Mouse (Mus musculus): ENCODE measurements around the gene Prr7. TPM values are rescaled to one million over a fixed set of nuclear protein-coding genes. Genes with fewer than 3 reads are reported as not detected.

Gene Prr7
- total and polyA plus RNA-seq, 3 experiments = 2.7 to 8.7 TPM; not detected in 1

DNA sequence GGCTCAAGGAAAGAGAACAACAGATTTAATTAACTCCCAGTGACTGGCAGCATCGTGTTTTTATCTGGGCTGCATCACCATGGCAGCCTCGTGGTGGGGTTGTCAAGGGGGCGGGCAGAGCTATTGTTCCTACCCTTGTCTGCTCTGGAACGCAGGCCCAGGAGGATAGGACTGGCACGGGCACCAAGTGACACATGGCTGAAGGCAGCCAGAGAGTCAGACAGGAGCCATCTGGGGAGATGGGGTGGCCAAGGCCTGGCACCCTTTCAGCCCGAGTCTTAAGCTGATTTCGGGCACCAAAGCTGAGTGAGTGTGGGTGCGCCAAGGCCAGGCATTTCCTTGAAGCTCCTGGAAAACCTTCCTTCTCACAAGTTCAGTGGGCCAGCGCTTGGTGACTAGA lies 6.3 kb downstream of the Prr7 start:
- no peaks in the 10 kb centered on the region for H3K36me3 ChIP-seq (ENCODE audit: control insufficient read depth in 1 of 2, insufficient read depth in 2 of 2, low read length in 2 of 2)
- no peaks in the 10 kb centered on the region; the same call in 1 of the 2 replicates for H3K79me2 ChIP-seq (ENCODE audit: control insufficient read depth, insufficient read depth, low read length, poor library complexity)
- H3K27ac ChIP-seq (ENCODE audit: control insufficient read depth, low read depth, low read length) = no peak overlapping the region
- peaks cover 0 to 4% of the 10 kb centered on the region in 2 experiments; a peak in 2 of 4 replicates for H3K4me1 ChIP-seq (ENCODE audit: control insufficient read depth in 1 of 2, insufficient read depth in 2 of 2, low read length in 2 of 2)
- TF ChIP-seq POLR2A (IDR thresholded peaks at IDR 0.05; ENCODE audit: control insufficient read depth in 1 of 2, insufficient read depth in 1 of 2, low read depth in 1 of 2, low read length in 2 of 2, poor library complexity in 1 of 2) (0 out of 4 replicates have a peak, but pooled peaks of 1 of the 2 experiments have one; percentile 8), ETS1 (IDR thresholded peaks at IDR 0.05; ENCODE audit: low read depth, low read length) (no peak), POLR2AphosphoS2 (IDR thresholded peaks at IDR 0.05; ENCODE audit: low read length) (0 out of 2 replicates have a peak, but pooled peaks have one; percentile 6), TAL1 (IDR thresholded peaks at IDR 0.05; ENCODE audit: low read length) (no peak)
- H3K4me3 ChIP-seq (ENCODE audit: control insufficient read depth in 1 of 2, insufficient read depth in 1 of 2, low read depth in 2 of 2, low read length in 2 of 2) = no peak overlapping the region
- no peaks in the 10 kb centered on the region for H3K9me3 ChIP-seq (replicated peaks; ENCODE audit: insufficient read depth, low read length)
- no peak for DNase-seq (ENCODE audit: low read depth, low spot score)
- no peaks in the 10 kb centered on the region for H3K27me3 ChIP-seq (ENCODE audit: control insufficient read depth in 1 of 2, insufficient read depth in 2 of 2, low read length in 2 of 2)
- H3K9ac ChIP-seq (ENCODE audit: control insufficient read depth, low read depth, low read length, poor library complexity, severe bottlenecking) = no peak overlapping the region

DNA sequence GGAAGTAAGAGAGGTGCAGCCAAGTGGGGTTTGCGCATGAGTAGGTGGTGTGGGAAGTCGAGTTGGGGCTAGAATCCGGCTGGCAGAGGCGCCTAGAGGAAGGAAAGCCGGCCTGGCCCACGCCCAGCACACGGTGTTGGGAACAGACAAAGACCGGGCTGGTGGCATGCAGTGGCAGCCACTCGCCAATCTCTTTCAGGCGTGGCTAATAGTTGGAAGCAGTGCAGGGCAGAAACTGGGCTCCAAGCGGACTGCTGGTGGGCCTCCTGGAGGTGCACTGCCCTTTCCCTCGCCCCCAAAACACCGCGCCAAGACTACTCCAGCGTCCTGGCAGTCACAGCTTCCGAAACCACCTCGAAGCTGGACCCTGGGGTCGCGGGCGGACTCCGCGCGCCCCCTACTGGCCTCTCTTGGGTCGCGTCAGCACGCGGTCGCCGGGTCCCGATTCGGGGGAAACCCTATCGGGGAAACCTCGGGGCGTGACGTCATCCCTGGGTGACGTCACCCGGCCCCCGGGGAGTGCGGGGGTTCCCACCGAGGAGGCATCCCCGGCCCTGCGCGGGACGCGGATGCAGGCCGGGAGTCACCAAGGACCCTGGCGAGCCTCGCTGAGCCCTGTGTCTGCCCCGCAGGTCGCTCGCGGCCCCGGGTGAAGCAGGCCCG lies 7.2 kb downstream of the Prr7 start:
- Histone ChIP-seq H3K4me3 (ENCODE audit: control insufficient read depth in 1 of 2, insufficient read depth in 1 of 2, low read depth in 2 of 2, low read length in 2 of 2) (peak overlapping the region; percentile 58 to 73), H3K4me1 (ENCODE audit: control insufficient read depth in 1 of 2, insufficient read depth in 2 of 2, low read length in 2 of 2) (peaks cover 0 to 4% of the 10 kb centered on the region in 2 experiments; a peak in 2 of 4 replicates), H3K9ac (ENCODE audit: control insufficient read depth, low read depth, low read length, poor library complexity, severe bottlenecking) (peak overlapping the region; percentile 83)
- TF ChIP-seq USF2 (IDR thresholded peaks at IDR 0.05; ENCODE audit: borderline replicate concordance in 1 of 2, insufficient read depth in 1 of 2, low read depth in 1 of 2, low read length in 2 of 2) = no peak
- TF ChIP-seq NRF1 (IDR thresholded peaks at IDR 0.05; ENCODE audit: insufficient read depth, low read depth, low read length, poor library complexity, severe bottlenecking) = peak; percentile 48; the same call in 1 of the 2 replicates
- TF ChIP-seq E2F4 (IDR thresholded peaks at IDR 0.05; ENCODE audit: borderline replicate concordance, low read depth, low read length) = no peak
- peak; percentile 94 for TF ChIP-seq SIN3A (IDR thresholded peaks at IDR 0.05; ENCODE audit: low read length)
- TF ChIP-seq CHD2 (IDR thresholded peaks at IDR 0.05; ENCODE audit: low read length) = no peak
- peak; percentile 62; the same call in 1 of the 2 replicates for TF ChIP-seq HCFC1 (IDR thresholded peaks at IDR 0.05; ENCODE audit: low read depth, low read length)
- TF ChIP-seq MXI1 (IDR thresholded peaks at IDR 0.05; ENCODE audit: low read depth, low read length) = peak; percentile 89
- TF ChIP-seq NELFE (IDR thresholded peaks at IDR 0.05; ENCODE audit: low read depth, low read length) = peak; percentile 35; the same call in 1 of the 2 replicates
- peak; percentile 90 for TF ChIP-seq MYC (IDR thresholded peaks at IDR 0.05; ENCODE audit: low read depth, low read length)
- 0 out of 2 replicates have a peak, but pooled peaks have one; percentile 35 for TF ChIP-seq TBP (IDR thresholded peaks at IDR 0.05; ENCODE audit: low read depth, low read length)
- TF ChIP-seq UBTF (IDR thresholded peaks at IDR 0.05; ENCODE audit: borderline replicate concordance, insufficient read depth, low read depth, low read length) = 0 out of 2 replicates have a peak, but pooled peaks have one; percentile 53
- peak; percentile 74 to 97 (median 94) for TF ChIP-seq CTCF (IDR thresholded peaks at IDR 0.05 in 2 of 3, conservative IDR thresholded peaks at IDR 0.05 in 1 of 3; ENCODE audit: control insufficient read depth in 1 of 3, insufficient read depth in 1 of 3, low read depth in 2 of 3, low read length in 3 of 3, poor library complexity in 1 of 3, severe bottlenecking in 1 of 3)
- TF ChIP-seq SMC3 (IDR thresholded peaks at IDR 0.05; ENCODE audit: low read depth, low read length) = peak; percentile 84
- no peak; the same call in 1 of the 2 replicates for TF ChIP-seq POLR2AphosphoS2 (IDR thresholded peaks at IDR 0.05; ENCODE audit: low read length)
- TF ChIP-seq ELF1 (IDR thresholded peaks at IDR 0.05; ENCODE audit: low read depth, low read length) = peak; percentile 39; the same call in 1 of the 2 replicates
- peak; percentile 88 for TF ChIP-seq MAZ (IDR thresholded peaks at IDR 0.05; ENCODE audit: low read depth, low read length)
- peak; percentile 62 for TF ChIP-seq RCOR1 (IDR thresholded peaks at IDR 0.05; ENCODE audit: low read depth, low read length)
- no peak for TF ChIP-seq MAFK (IDR thresholded peaks at IDR 0.05; ENCODE audit: borderline replicate concordance, low read depth, low read length)
- 0 out of 2 replicates have a peak, but pooled peaks have one; percentile 19 for TF ChIP-seq USF1 (IDR thresholded peaks at IDR 0.05; ENCODE audit: low read depth, low read length)
- no peak for TF ChIP-seq ZKSCAN1 (IDR thresholded peaks at IDR 0.05; ENCODE audit: low read depth, low read length)
- no peak for TF ChIP-seq MYB (IDR thresholded peaks at IDR 0.05; ENCODE audit: low read depth, low read length)
- TF ChIP-seq POLR2A (IDR thresholded peaks at IDR 0.05; ENCODE audit: control insufficient read depth in 1 of 2, insufficient read depth in 1 of 2, low read depth in 1 of 2, low read length in 2 of 2, poor library complexity in 1 of 2) = no peak
- no peak for TF ChIP-seq JUND (IDR thresholded peaks at IDR 0.05; ENCODE audit: low read depth, low read length)
- peak; percentile 65; the same call in 1 of the 2 replicates for TF ChIP-seq BHLHE40 (IDR thresholded peaks at IDR 0.05; ENCODE audit: borderline replicate concordance, low read depth, low read length)
- no peak for TF ChIP-seq POLR2AphosphoS5 (IDR thresholded peaks at IDR 0.05; ENCODE audit: borderline replicate concordance, low read depth, low read length)
- TF ChIP-seq ZNF384 (IDR thresholded peaks at IDR 0.05; ENCODE audit: low read depth, low read length) = no peak
- no peak for TF ChIP-seq KAT2A (conservative IDR thresholded peaks at IDR 0.05; ENCODE audit: low read depth, low read length)

More for the DNA sequence above, 7.2 kb downstream of the Prr7 start:
- peak; percentile 88 for DNase-seq (ENCODE audit: low read depth, low spot score)
- Histone ChIP-seq H3K36me3 (ENCODE audit: control insufficient read depth in 1 of 2, insufficient read depth in 2 of 2, low read length in 2 of 2) (no peaks in the 10 kb centered on the region), H3K79me2 (ENCODE audit: control insufficient read depth, insufficient read depth, low read length, poor library complexity) (no peaks in the 10 kb centered on the region; the same call in 1 of the 2 replicates), H3K27me3 (ENCODE audit: control insufficient read depth in 1 of 2, insufficient read depth in 2 of 2, low read length in 2 of 2) (no peaks in the 10 kb centered on the region), H3K9me3 (replicated peaks; ENCODE audit: insufficient read depth, low read length) (no peaks in the 10 kb centered on the region), H3K27ac (ENCODE audit: control insufficient read depth, low read depth, low read length) (no peak overlapping the region)
